Mouse (Mus musculus): Measurements from ENCODE around the gene Sumo3. TPM values are rescaled to one million over a fixed set of nuclear protein-coding genes. Genes with fewer than 3 reads are reported as not detected.

Sumo3 gene
- polyA plus RNA-seq, 1 experiment, result 152 TPM

- TF ChIP-seq CTCF (IDR thresholded peaks at IDR 0.05; ENCODE audit: control insufficient read depth, insufficient read depth, insufficient read length) (no peak), CEBPB (IDR thresholded peaks at IDR 0.05; ENCODE audit: low read depth) (no peak), MYOG (IDR thresholded peaks at IDR 0.05; ENCODE audit: control insufficient read depth, extremely low read depth, insufficient read length) (no peak)
- no peaks in the 10 kb centered on the region for H3K27me3 ChIP-seq (ENCODE audit: control insufficient read depth, insufficient read depth, insufficient read length)
- peaks cover 62% of the 10 kb centered on the region for H3K36me3 ChIP-seq (ENCODE audit: control insufficient read depth, insufficient read depth)
- H3K79me2 ChIP-seq (ENCODE audit: control insufficient read depth, insufficient read depth), result peaks cover 45% of the 10 kb centered on the region
- no peak overlapping the region for H3ac ChIP-seq (ENCODE audit: control insufficient read depth, insufficient read length, low read depth)
- H3K4me3 ChIP-seq (ENCODE audit: insufficient read depth, poor library complexity, severe bottlenecking), result no peak overlapping the region
- peaks cover 30% of the 10 kb centered on the region for H3K79me3 ChIP-seq (ENCODE audit: low read depth)
Measured at GRCm38 (mm10) chr10:77610221-77610961, 4.5 kb downstream of the Sumo3 start.

- TF ChIP-seq USF1 (IDR thresholded peaks at IDR 0.05; ENCODE audit: low read depth), result no peak
- TF ChIP-seq MAX (IDR thresholded peaks at IDR 0.05), result no peak
- no peak for TF ChIP-seq MYOG (IDR thresholded peaks at IDR 0.05; ENCODE audit: control insufficient read depth, extremely low read depth, insufficient read length)
- TF ChIP-seq MYOD1 (IDR thresholded peaks at IDR 0.05; ENCODE audit: control insufficient read depth, insufficient read length, low read depth), result no peak
- TF ChIP-seq FOSL1 (IDR thresholded peaks at IDR 0.05; ENCODE audit: insufficient read depth, low read length, poor library complexity, severe bottlenecking), result no peak
- TF ChIP-seq CEBPB (IDR thresholded peaks at IDR 0.05; ENCODE audit: low read depth), result no peak
- TF ChIP-seq CTCF (IDR thresholded peaks at IDR 0.05; ENCODE audit: control insufficient read depth, insufficient read depth, insufficient read length), result no peak
- H3K79me3 ChIP-seq (ENCODE audit: low read depth), result peaks cover 12% of the 10 kb centered on the region
Measured at GRCm38 (mm10) chr10:77613409-77613808, 7.5 kb downstream of the Sumo3 start.

GRCm38 (mm10) chr10:77615647-77616046 lies 9.8 kb downstream of the Sumo3 start:
- H3K79me2 ChIP-seq (ENCODE audit: control insufficient read depth, insufficient read depth), result peaks cover 2% of the 10 kb centered on the region
- TF ChIP-seq MYOD1 (IDR thresholded peaks at IDR 0.05; ENCODE audit: control insufficient read depth, insufficient read length, low read depth) (no peak), MYOG (IDR thresholded peaks at IDR 0.05; ENCODE audit: control insufficient read depth, extremely low read depth, insufficient read length) (no peak), CEBPB (IDR thresholded peaks at IDR 0.05; ENCODE audit: low read depth) (no peak), CTCF (IDR thresholded peaks at IDR 0.05; ENCODE audit: control insufficient read depth, insufficient read depth, insufficient read length) (no peak)
- peaks cover 78% of the 10 kb centered on the region for H3K36me3 ChIP-seq (ENCODE audit: control insufficient read depth, insufficient read depth)

More at GRCm38 (mm10) chr10:77613409-77613808, 7.5 kb downstream of the Sumo3 start:
- Histone ChIP-seq H3K27me3 (ENCODE audit: control insufficient read depth, insufficient read depth, insufficient read length) (no peaks in the 10 kb centered on the region), H3ac (ENCODE audit: control insufficient read depth, insufficient read length, low read depth) (no peak overlapping the region), H3K36me3 (ENCODE audit: control insufficient read depth, insufficient read depth) (peaks cover 85% of the 10 kb centered on the region), H3K79me2 (ENCODE audit: control insufficient read depth, insufficient read depth) (peaks cover 25% of the 10 kb centered on the region), H3K4me3 (ENCODE audit: insufficient read depth, poor library complexity, severe bottlenecking) (no peak overlapping the region)

GRCm38 (mm10) chr10:77616166-77616565 lies 10.3 kb downstream of the Sumo3 start:
- no peak for TF ChIP-seq FOSL1 (IDR thresholded peaks at IDR 0.05; ENCODE audit: insufficient read depth, low read length, poor library complexity, severe bottlenecking)
- TF ChIP-seq CTCF (IDR thresholded peaks at IDR 0.05; ENCODE audit: control insufficient read depth, insufficient read depth, insufficient read length), result no peak
- TF ChIP-seq MYOG (IDR thresholded peaks at IDR 0.05; ENCODE audit: control insufficient read depth, extremely low read depth, insufficient read length), result no peak
- TF ChIP-seq USF1 (IDR thresholded peaks at IDR 0.05; ENCODE audit: low read depth), result no peak
- TF ChIP-seq CEBPB (IDR thresholded peaks at IDR 0.05; ENCODE audit: low read depth), result no peak
- TF ChIP-seq MYOD1 (IDR thresholded peaks at IDR 0.05; ENCODE audit: control insufficient read depth, insufficient read length, low read depth), result no peak
- no peak for TF ChIP-seq MAX (IDR thresholded peaks at IDR 0.05)
- no peaks in the 10 kb centered on the region for H3K27me3 ChIP-seq (ENCODE audit: control insufficient read depth, insufficient read depth, insufficient read length)
- H3K4me3 ChIP-seq (ENCODE audit: insufficient read depth, poor library complexity, severe bottlenecking), result no peak overlapping the region
- peaks cover 4% of the 10 kb centered on the region for H3K79me3 ChIP-seq (ENCODE audit: low read depth)
- H3ac ChIP-seq (ENCODE audit: control insufficient read depth, insufficient read length, low read depth), result no peak overlapping the region
- no peaks in the 10 kb centered on the region for H3K79me2 ChIP-seq (ENCODE audit: control insufficient read depth, insufficient read depth)
- H3K36me3 ChIP-seq (ENCODE audit: control insufficient read depth, insufficient read depth), result peaks cover 74% of the 10 kb centered on the region

More at GRCm38 (mm10) chr10:77615647-77616046, 9.8 kb downstream of the Sumo3 start:
- H3K4me3 ChIP-seq (ENCODE audit: insufficient read depth, poor library complexity, severe bottlenecking), result no peak overlapping the region
- no peaks in the 10 kb centered on the region for H3K27me3 ChIP-seq (ENCODE audit: control insufficient read depth, insufficient read depth, insufficient read length)
- no peak overlapping the region for H3ac ChIP-seq (ENCODE audit: control insufficient read depth, insufficient read length, low read depth)
- peaks cover 6% of the 10 kb centered on the region for H3K79me3 ChIP-seq (ENCODE audit: low read depth)

GRCm38 (mm10) chr10:77616926-77617325 lies 11.0 kb downstream of the Sumo3 start:
- Histone ChIP-seq H3ac (ENCODE audit: control insufficient read depth, insufficient read length, low read depth) (no peak overlapping the region), H3K79me2 (ENCODE audit: control insufficient read depth, insufficient read depth) (no peaks in the 10 kb centered on the region), H3K4me3 (ENCODE audit: insufficient read depth, poor library complexity, severe bottlenecking) (no peak overlapping the region), H3K79me3 (ENCODE audit: low read depth) (peaks cover 4% of the 10 kb centered on the region), H3K36me3 (ENCODE audit: control insufficient read depth, insufficient read depth) (peaks cover 71% of the 10 kb centered on the region), H3K27me3 (ENCODE audit: control insufficient read depth, insufficient read depth, insufficient read length) (no peaks in the 10 kb centered on the region)
- no peak for TF ChIP-seq USF1 (IDR thresholded peaks at IDR 0.05; ENCODE audit: low read depth)
- no peak for TF ChIP-seq MYOD1 (IDR thresholded peaks at IDR 0.05; ENCODE audit: control insufficient read depth, insufficient read length, low read depth)
- TF ChIP-seq MYOG (IDR thresholded peaks at IDR 0.05; ENCODE audit: control insufficient read depth, extremely low read depth, insufficient read length), result no peak
- TF ChIP-seq FOSL1 (IDR thresholded peaks at IDR 0.05; ENCODE audit: insufficient read depth, low read length, poor library complexity, severe bottlenecking), result no peak
- no peak for TF ChIP-seq CEBPB (IDR thresholded peaks at IDR 0.05; ENCODE audit: low read depth)
- no peak for TF ChIP-seq MAX (IDR thresholded peaks at IDR 0.05)
- TF ChIP-seq CTCF (IDR thresholded peaks at IDR 0.05; ENCODE audit: control insufficient read depth, insufficient read depth, insufficient read length), result no peak

- Histone ChIP-seq H3K36me3 (ENCODE audit: control insufficient read depth, insufficient read depth) (peaks cover 27% of the 10 kb centered on the region), H3K79me2 (ENCODE audit: control insufficient read depth, insufficient read depth) (peaks cover 44% of the 10 kb centered on the region), H3K79me3 (ENCODE audit: low read depth) (peaks cover 37% of the 10 kb centered on the region), H3K27me3 (ENCODE audit: control insufficient read depth, insufficient read depth, insufficient read length) (no peaks in the 10 kb centered on the region), H3ac (ENCODE audit: control insufficient read depth, insufficient read length, low read depth) (no peak overlapping the region), H3K4me3 (ENCODE audit: insufficient read depth, poor library complexity, severe bottlenecking) (peak overlapping the region; percentile 95)
- TF ChIP-seq CTCF (IDR thresholded peaks at IDR 0.05; ENCODE audit: control insufficient read depth, insufficient read depth, insufficient read length) (no peak), USF1 (IDR thresholded peaks at IDR 0.05; ENCODE audit: low read depth) (no peak), MYOG (IDR thresholded peaks at IDR 0.05; ENCODE audit: control insufficient read depth, extremely low read depth, insufficient read length) (no peak), MAX (IDR thresholded peaks at IDR 0.05) (no peak), CEBPB (IDR thresholded peaks at IDR 0.05; ENCODE audit: low read depth) (no peak), FOSL1 (IDR thresholded peaks at IDR 0.05; ENCODE audit: insufficient read depth, low read length, poor library complexity, severe bottlenecking) (no peak), MYOD1 (IDR thresholded peaks at IDR 0.05; ENCODE audit: control insufficient read depth, insufficient read length, low read depth) (no peak)
Measured at GRCm38 (mm10) chr10:77621546-77621945, 15.6 kb downstream of the Sumo3 start.
